Mouse (Mus musculus) MEL (cell line): ENCODE results near the gene Tmem108. TPM values are rescaled to one million over a fixed set of nuclear protein-coding genes. Genes with fewer than 3 reads are reported as not detected.

ENCODE experiments used
- DNase-seq: peaks from one replicate; pipeline ENCODE4 v3.0.0; 2011; ENCODE audit warnings: low read depth, low spot score
- H3K27ac ChIP-seq: 2 replicates; pipeline ENCODE4 v1.5.1; 2012; ENCODE audit warnings: low read depth, mild to moderate bottlenecking, control low read depth, low read length, moderate library complexity; ENCODE audit not compliant: control insufficient read depth
- H3K27me3 ChIP-seq, 2 experiments: fragments of 150-350 bp in 1 of 2; sonication (generic) in 1 of 2; 2 replicates each; pipeline ENCODE4 v1.6.1; 2012; ENCODE audit warnings: low read length in 2 of 2, mild to moderate bottlenecking in 2 of 2, improper control_type of control experiment in 1 of 2, moderate library complexity in 1 of 2; ENCODE audit not compliant: insufficient read depth in 2 of 2, control insufficient read depth in 1 of 2
- H3K36me3 ChIP-seq, 2 experiments: 2 replicates each; pipeline ENCODE4 v1.6.1; 2012 to 2014; ENCODE audit warnings: low read length in 2 of 2, improper control_type of control experiment in 1 of 2, inconsistent platforms in 1 of 2, mild to moderate bottlenecking in 1 of 2; ENCODE audit not compliant: insufficient read depth in 2 of 2, control insufficient read depth in 1 of 2
- H3K4me1 ChIP-seq, 2 experiments: fragments of 150-350 bp in 1 of 2; sonication (generic) in 1 of 2; 2 replicates each; pipeline ENCODE4 v1.6.1; 2012; ENCODE audit warnings: low read length in 2 of 2, improper control_type of control experiment in 1 of 2, mild to moderate bottlenecking in 1 of 2; ENCODE audit not compliant: insufficient read depth in 2 of 2, control insufficient read depth in 1 of 2
- H3K4me3 ChIP-seq, 2 experiments: fragments of 150-350 bp in 1 of 2; sonication (generic) in 1 of 2; 2 replicates each; pipeline ENCODE4 v1.5.1; 2012; ENCODE audit warnings: low read depth in 2 of 2, low read length in 2 of 2, mild to moderate bottlenecking in 2 of 2, moderate library complexity in 2 of 2, control low read depth in 1 of 2, improper control_type of control experiment in 1 of 2; ENCODE audit not compliant: control insufficient read depth in 1 of 2, insufficient read depth in 1 of 2
- H3K79me2 ChIP-seq: 2 replicates; pipeline ENCODE4 v1.6.1; 2012; ENCODE audit warnings: mild to moderate bottlenecking, low read length, moderate library complexity; ENCODE audit not compliant: control insufficient read depth, poor library complexity, insufficient read depth
- H3K9ac ChIP-seq: 2 replicates; pipeline ENCODE4 v1.6.1; 2012; ENCODE audit warnings: low read depth, mild to moderate bottlenecking, control low read depth, low read length, moderate library complexity; ENCODE audit not compliant: control insufficient read depth, poor library complexity, severe bottlenecking
- H3K9me3 ChIP-seq: fragments of 150-350 bp; sonication (generic); replicated peaks from 2 replicates; pipeline ENCODE4 v1.6.1; 2012; ENCODE audit warnings: mild to moderate bottlenecking, low read length, improper control_type of control experiment, moderate library complexity; ENCODE audit not compliant: insufficient read depth
- CHD1 ChIP-seq: IDR thresholded peaks from 2 replicates; pipeline ENCODE4 v1.6.1; 2012; ENCODE audit warnings: low read depth, mild to moderate bottlenecking, inconsistent platforms, low read length, improper control_type of control experiment
- E2F4 ChIP-seq: IDR thresholded peaks from 2 replicates; pipeline ENCODE4 v1.6.1; 2011; ENCODE audit warnings: low read depth, low read length, improper control_type of control experiment, borderline replicate concordance
- ELF1 ChIP-seq: IDR thresholded peaks from 2 replicates; pipeline ENCODE4 v1.6.1; 2014; ENCODE audit warnings: low read depth, mild to moderate bottlenecking, inconsistent platforms, low read length, improper control_type of control experiment, moderate library complexity
- EP300 ChIP-seq, 2 experiments: IDR thresholded peaks; 2 replicates each; pipeline ENCODE4 v1.6.1; 2011; ENCODE audit warnings: improper control_type of control experiment in 2 of 2, low read length in 2 of 2, low read depth in 1 of 2, mild to moderate bottlenecking in 1 of 2
- GABPA ChIP-seq: IDR thresholded peaks from 2 replicates; pipeline ENCODE4 v1.6.1; 2012; ENCODE audit warnings: low read depth, mild to moderate bottlenecking, inconsistent platforms, low read length, improper control_type of control experiment, moderate library complexity
- GATA1 ChIP-seq: IDR thresholded peaks from 2 replicates; pipeline ENCODE4 v1.6.1; 2011; ENCODE audit warnings: low read depth, low read length, improper control_type of control experiment
- HCFC1 ChIP-seq: IDR thresholded peaks from 2 replicates; pipeline ENCODE4 v1.6.1; 2012; ENCODE audit warnings: low read depth, mild to moderate bottlenecking, inconsistent platforms, low read length, improper control_type of control experiment, moderate library complexity
- JUND ChIP-seq: IDR thresholded peaks from 2 replicates; pipeline ENCODE4 v1.6.1; 2011; ENCODE audit warnings: low read depth, mild to moderate bottlenecking, improper control_type of control experiment, low read length
- KAT2A ChIP-seq: conservative IDR thresholded peaks from 2 replicates; pipeline ENCODE4 v1.6.1; 2012; ENCODE audit warnings: low read depth, low read length, improper control_type of control experiment, inconsistent platforms
- MAFK ChIP-seq: IDR thresholded peaks from 2 replicates; pipeline ENCODE4 v1.6.1; 2011; ENCODE audit warnings: low read depth, mild to moderate bottlenecking, low read length, improper control_type of control experiment, borderline replicate concordance
- MAX ChIP-seq: IDR thresholded peaks from 2 replicates; pipeline ENCODE4 v1.6.1; 2011; ENCODE audit warnings: low read length, improper control_type of control experiment
- MEF2A ChIP-seq: IDR thresholded peaks from 2 replicates; pipeline ENCODE4 v1.6.1; 2014; ENCODE audit warnings: low read depth, mild to moderate bottlenecking, inconsistent platforms, low read length, improper control_type of control experiment; ENCODE audit not compliant: poor library complexity, insufficient replicate concordance, severe bottlenecking; ENCODE audit errors: extremely low read depth
- MXI1 ChIP-seq: IDR thresholded peaks from 2 replicates; pipeline ENCODE4 v1.6.1; 2011; ENCODE audit warnings: mild to moderate bottlenecking, low read depth, low read length, improper control_type of control experiment
- MYB ChIP-seq: IDR thresholded peaks from 2 replicates; pipeline ENCODE4 v1.6.1; 2011; ENCODE audit warnings: mild to moderate bottlenecking, low read depth, low read length, improper control_type of control experiment
- NELFE ChIP-seq: IDR thresholded peaks from 2 replicates; pipeline ENCODE4 v1.6.1; 2011; ENCODE audit warnings: low read depth, low read length, improper control_type of control experiment
- NRF1 ChIP-seq: IDR thresholded peaks from 2 replicates; pipeline ENCODE4 v1.6.1; 2014; ENCODE audit warnings: low read depth, mild to moderate bottlenecking, inconsistent platforms, low read length, improper control_type of control experiment, moderate library complexity; ENCODE audit not compliant: poor library complexity, insufficient read depth, severe bottlenecking
- POLR2AphosphoS2 ChIP-seq: IDR thresholded peaks from 2 replicates; pipeline ENCODE4 v1.6.1; 2011; ENCODE audit warnings: low read length, improper control_type of control experiment
- RCOR1 ChIP-seq: IDR thresholded peaks from 2 replicates; pipeline ENCODE4 v1.6.1; 2012; ENCODE audit warnings: low read depth, mild to moderate bottlenecking, inconsistent platforms, low read length, improper control_type of control experiment
- SIN3A ChIP-seq: IDR thresholded peaks from 2 replicates; pipeline ENCODE4 v1.6.1; 2012; ENCODE audit warnings: low read length, improper control_type of control experiment, inconsistent platforms
- TAL1 ChIP-seq: IDR thresholded peaks from 2 replicates; pipeline ENCODE4 v1.6.1; 2012; ENCODE audit warnings: mild to moderate bottlenecking, inconsistent platforms, low read length, moderate library complexity, mixed read lengths
- TCF12 ChIP-seq: IDR thresholded peaks from 2 replicates; pipeline ENCODE4 v1.6.1; 2014; ENCODE audit warnings: low read depth, mild to moderate bottlenecking, inconsistent platforms, low read length, improper control_type of control experiment, moderate library complexity
- USF2 ChIP-seq, 2 experiments: IDR thresholded peaks; 2 replicates each; pipeline ENCODE4 v1.6.1; 2011 to 2012; ENCODE audit warnings: improper control_type of control experiment in 2 of 2, low read length in 2 of 2, borderline replicate concordance in 1 of 2, inconsistent platforms in 1 of 2, low read depth in 1 of 2, mild to moderate bottlenecking in 1 of 2; ENCODE audit not compliant: insufficient read depth in 1 of 2
- ZC3H11A ChIP-seq: IDR thresholded peaks from 2 replicates; pipeline ENCODE4 v1.6.1; 2012; ENCODE audit warnings: low read depth, mild to moderate bottlenecking, inconsistent platforms, low read length, improper control_type of control experiment
- ZKSCAN1 ChIP-seq: IDR thresholded peaks from 2 replicates; pipeline ENCODE4 v1.6.1; 2012; ENCODE audit warnings: low read depth, mild to moderate bottlenecking, inconsistent platforms, low read length, improper control_type of control experiment, moderate library complexity
- ZNF384 ChIP-seq: IDR thresholded peaks from 2 replicates; pipeline ENCODE4 v1.6.1; 2012; ENCODE audit warnings: low read depth, mild to moderate bottlenecking, inconsistent platforms, low read length, improper control_type of control experiment
- polyA plus RNA-seq, 2 experiments: library from polyadenylated mRNA; stranded (reverse) in 1 of 2; unstranded in 1 of 2; fragments of >175 nt in 1 of 2; fragments of >200 nt in 1 of 2; gene quantifications; 2 replicates each; pipeline versions ENCODE4 v1.2.1 to v1.2.4; 2012; ENCODE audit warnings: low replicate concordance in 2 of 2, low read depth in 1 of 2; ENCODE audit not compliant: insufficient read length in 2 of 2, insufficient read depth in 1 of 2, missing spikeins in 1 of 2
- total RNA-seq: library from RNA; depleted of rRNA; stranded (reverse); fragments of 300-350 nt; gene quantifications from 2 replicates; pipeline ENCODE4 v1.2.3, GENCODE M21; 2012

Gene Tmem108
- total and polyA plus RNA-seq, 3 experiments, result not detected

- no peak for DNase-seq
- Histone ChIP-seq H3K27me3 (no peaks in the 10 kb centered on the region; a peak in 1 of 4 replicates), H3K9me3 (no peaks in the 10 kb centered on the region), H3K9ac (no peak overlapping the region), H3K79me2 (no peaks in the 10 kb centered on the region), H3K4me1 (no peaks in the 10 kb centered on the region), H3K27ac (no peak overlapping the region), H3K4me3 (no peak overlapping the region), H3K36me3 (no peaks in the 10 kb centered on the region)
- no peak for TF ChIP-seq GATA1
These were observed 170.8 kb downstream of the Tmem108 start for GRCm38 (mm10) chr9:103590801-103591200.

GRCm38 (mm10) chr9:103584865-103585264 lies 176.8 kb downstream of the Tmem108 start:
- Histone ChIP-seq H3K79me2 (no peaks in the 10 kb centered on the region), H3K4me1 (no peaks in the 10 kb centered on the region), H3K27me3 (no peaks in the 10 kb centered on the region; a peak in 1 of 4 replicates), H3K4me3 (no peak overlapping the region), H3K27ac (no peak overlapping the region), H3K9me3 (no peaks in the 10 kb centered on the region), H3K36me3 (no peaks in the 10 kb centered on the region), H3K9ac (no peak overlapping the region)
- no peak for DNase-seq
- TF ChIP-seq KAT2A (no peak), TAL1 (no peak), NRF1 (no peak), MXI1 (no peak), NELFE (no peak), RCOR1 (no peak), MEF2A (no peak), ZC3H11A (no peak), USF2 (IDR thresholded peaks at IDR 0.05; ENCODE audit: borderline replicate concordance in 1 of 2, insufficient read depth in 1 of 2, low read depth in 1 of 2, low read length in 2 of 2) (no peak), MAFK (no peak), CHD1 (no peak), MYB (no peak), SIN3A (no peak)

GRCm38 (mm10) chr9:103582249-103582961 lies 179.2 kb downstream of the Tmem108 start:
- Histone ChIP-seq H3K9ac (no peak overlapping the region), H3K4me1 (no peaks in the 10 kb centered on the region), H3K9me3 (no peaks in the 10 kb centered on the region), H3K79me2 (no peaks in the 10 kb centered on the region), H3K4me3 (no peak overlapping the region), H3K27me3 (no peaks in the 10 kb centered on the region), H3K27ac (no peak overlapping the region), H3K36me3 (no peaks in the 10 kb centered on the region)
- TF ChIP-seq KAT2A (no peak), NELFE (no peak), GABPA (no peak), POLR2AphosphoS2 (no peak), EP300 (IDR thresholded peaks at IDR 0.05; ENCODE audit: low read depth in 1 of 2, low read length in 2 of 2) (no peak), NRF1 (no peak), HCFC1 (no peak), MAX (no peak), ZC3H11A (no peak), ELF1 (no peak), TAL1 (no peak), TCF12 (no peak), JUND (no peak), ZKSCAN1 (no peak), ZNF384 (no peak), E2F4 (no peak)
- DNase-seq, result no peak
